Mouse (Mus musculus) liver, adult 10 weeks (tissue): ENCODE measurements around the gene Lpar5. TPM values are rescaled to one million over a fixed set of nuclear protein-coding genes. Genes with fewer than 3 reads are reported as not detected.

Source experiments
- polyA plus RNA-seq: library from polyadenylated mRNA; stranded (reverse); fragments of 350-450 nt; fragmentation: Illumina TruSeq; extraction: RNeasy Lipid Tissue Mini Kit (QIAGEN cat#74804); gene quantifications from one replicate; pipeline ENCODE4 v1.2.3, GENCODE M21; 2014; ENCODE audit warnings: low read depth, low replicate concordance

The Lpar5 gene
- not detected for polyA plus RNA-seq

DNA sequence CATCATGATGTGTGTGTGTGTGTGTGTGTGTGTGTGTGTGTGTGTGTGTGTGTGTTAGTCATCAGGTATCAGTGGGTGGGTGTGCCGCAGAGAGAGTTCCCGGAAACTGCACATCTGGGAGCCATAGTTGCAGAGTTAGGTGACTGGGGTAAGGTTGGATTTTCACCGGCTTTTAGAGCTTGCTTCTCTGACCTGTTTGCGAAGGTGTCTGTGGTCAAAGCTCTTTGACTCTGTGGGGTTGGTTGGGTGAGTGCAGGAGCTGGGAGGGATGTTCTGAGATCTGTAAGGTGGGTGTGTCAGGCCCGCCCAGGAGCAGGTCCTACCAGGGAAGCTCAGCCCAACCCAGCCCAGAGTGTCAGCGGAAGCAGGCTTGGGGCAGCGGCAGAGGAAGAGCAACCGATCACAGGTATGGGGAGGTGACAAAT is at the start of gene Lpar5:
Gene Lpar5 (plus strand): TSS at position 350 of the 425 bp plus-strand sequence.

GRCm38 (mm10) chr6:125039533-125040153 is 28.1 kb upstream of the Lpar5 start, which contains the start of gene Ing4:
TSS of gene Ing4 (plus strand) at chr6:125039760.

DNA sequence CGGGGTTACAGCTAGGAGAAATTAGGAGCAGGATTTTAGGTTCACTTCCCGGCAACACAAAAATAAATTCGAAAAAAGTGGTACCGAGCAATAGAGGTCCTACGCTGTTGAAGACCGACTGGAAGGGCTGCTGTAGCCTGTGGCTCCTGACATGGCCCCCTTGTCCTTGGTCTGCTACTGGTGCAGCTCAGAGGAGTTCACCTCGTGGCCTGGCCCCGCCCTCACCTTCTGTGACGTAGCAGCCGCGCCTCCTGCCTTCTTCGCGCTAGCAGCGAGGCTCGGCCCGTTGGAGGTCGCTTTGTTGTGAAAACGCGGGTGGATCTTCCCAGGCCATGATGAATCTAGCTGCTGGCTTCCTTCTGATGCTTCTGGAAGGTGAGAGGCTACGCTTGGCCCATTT is 18.0 kb upstream of the Lpar5 start, which contains the start of gene Acrbp:
Gene Acrbp (plus strand): TSS at position 12 of the 400 bp plus-strand sequence.

GRCm38 (mm10) chr6:125095391-125096278 is 27.9 kb downstream of the Lpar5 start, which contains the start of gene Chd4:
TSS of gene Chd4 (plus strand) at chr6:125095981.

DNA sequence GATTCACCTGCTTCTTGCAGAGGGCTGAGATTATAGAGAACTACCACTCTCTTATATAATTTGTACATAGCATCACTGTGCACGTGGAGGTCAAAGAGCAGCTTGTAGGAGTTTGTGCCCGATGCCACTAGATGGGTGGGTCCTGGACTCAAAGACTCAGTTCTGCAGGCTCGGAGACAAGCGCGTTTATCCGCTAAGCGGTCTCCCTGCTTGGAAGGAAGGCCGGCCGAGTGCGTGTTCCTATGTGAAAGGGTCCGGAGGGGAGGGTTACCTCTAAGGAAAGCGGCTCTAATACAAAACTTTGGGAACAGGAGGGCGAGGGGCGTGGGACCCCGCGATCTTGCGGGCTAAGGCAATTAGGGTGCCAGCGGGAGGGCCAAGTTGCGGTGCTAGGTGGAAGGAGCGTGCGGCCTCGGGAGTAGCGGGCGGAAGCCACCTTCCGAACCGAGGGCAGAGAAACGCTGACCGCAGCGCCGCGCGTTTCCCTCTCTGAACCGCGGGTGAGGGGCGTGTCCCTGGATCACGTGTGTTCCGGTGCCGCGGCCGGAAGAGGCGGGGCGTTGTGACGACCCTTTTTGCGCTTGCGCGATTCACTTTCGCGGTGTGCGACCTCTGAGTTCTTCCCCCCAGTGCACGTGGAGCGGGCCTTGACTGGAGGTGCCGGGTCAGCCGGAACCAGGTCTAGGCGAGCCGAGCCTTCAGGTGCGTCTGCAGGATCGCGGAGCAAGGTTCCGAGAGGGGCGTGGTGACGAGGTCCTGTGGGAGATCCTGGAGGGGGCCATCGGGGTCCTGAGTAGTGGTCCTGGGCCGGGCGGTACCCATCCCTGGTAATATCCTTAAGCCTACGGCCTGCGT is 63.8 kb downstream of the Lpar5 start, which contains the start of gene Nop2:
Gene Nop2 (plus strand): TSS at position 608 of the 855 bp plus-strand sequence.

Other genes with a start within 250 kb of the Lpar5 start
- gene Usp5, start 238.4 kb upstream of the Lpar5 start, polyA plus RNA-seq: 12.3 TPM
- 0.90 TPM for gene Cdca3, start 238.4 kb upstream of the Lpar5 start, polyA plus RNA-seq
- not detected for gene Gnb3, start 227.6 kb upstream of the Lpar5 start, polyA plus RNA-seq
- gene P3h3, start 210.2 kb upstream of the Lpar5 start, polyA plus RNA-seq: not detected
- not detected for gene Gpr162, start 203.9 kb upstream of the Lpar5 start, polyA plus RNA-seq
- 0.16 TPM for gene Cd4, start 179.7 kb upstream of the Lpar5 start, polyA plus RNA-seq
- gene Lag3, start 156.2 kb upstream of the Lpar5 start, polyA plus RNA-seq: not detected
- 344 TPM for gene Ptms, start 147.8 kb upstream of the Lpar5 start, polyA plus RNA-seq
- 16.7 TPM for gene Mlf2, start 136.5 kb upstream of the Lpar5 start, polyA plus RNA-seq
- 16.8 TPM for gene Cops7a, start 102.4 kb upstream of the Lpar5 start, polyA plus RNA-seq
- not detected for gene Pianp, start 71.2 kb upstream of the Lpar5 start, polyA plus RNA-seq
- gene Zfp384, start 58.8 kb upstream of the Lpar5 start, polyA plus RNA-seq: 11.4 TPM
- gene Ing4, start 28.2 kb upstream of the Lpar5 start, polyA plus RNA-seq: 11.2 TPM
- gene Acrbp, start 18.2 kb upstream of the Lpar5 start, polyA plus RNA-seq: 0.90 TPM
- gene Chd4, start 28.1 kb downstream of the Lpar5 start, polyA plus RNA-seq: 23.4 TPM
- gene Nop2, start 64.0 kb downstream of the Lpar5 start, polyA plus RNA-seq: 1.1 TPM
- gene Iffo1, start 77.3 kb downstream of the Lpar5 start, polyA plus RNA-seq: 1.5 TPM
- gene Gapdh, start 98.5 kb downstream of the Lpar5 start, polyA plus RNA-seq: 206 TPM
- 0.34 TPM for gene Ncapd2, start 123.8 kb downstream of the Lpar5 start, polyA plus RNA-seq
- gene Mrpl51, start 123.9 kb downstream of the Lpar5 start, polyA plus RNA-seq: 76.4 TPM
- 2.5 TPM for gene Vamp1, start 147.6 kb downstream of the Lpar5 start, polyA plus RNA-seq
- gene Tapbpl, start 163.9 kb downstream of the Lpar5 start, polyA plus RNA-seq: 4.5 TPM
- gene Cd27, start 169.1 kb downstream of the Lpar5 start, polyA plus RNA-seq: not detected
- gene Tuba3a, start 218.1 kb downstream of the Lpar5 start, polyA plus RNA-seq: not detected
- 2.3 TPM for gene Ltbr, start 246.0 kb downstream of the Lpar5 start, polyA plus RNA-seq